Mouse (Mus musculus): ENCODE data around the gene Pip5k1c. TPM values are rescaled to one million over a fixed set of nuclear protein-coding genes. Genes with fewer than 3 reads are reported as not detected.
A peak's percentile ranks its signal among the peaks of the same experiment; 100 is the strongest.

Pip5k1c gene
- 70.4 and 93.4 TPM in 2 replicates for polyA plus RNA-seq (2012; rRNA removed)
- 53.0 and 60.4 TPM in 2 replicates for polyA plus RNA-seq (2014; fragmentation: Nextera tagmentation; extraction: Ambion mirVana)

GRCm38 (mm10) chr10:81292554-81293333 lies at the start of gene Pip5k1c:
Gene Pip5k1c, plus strand, starts transcription at chr10:81292963.
- TF ChIP-seq POLR2A (IDR thresholded peaks at IDR 0.05; ENCODE audit: borderline replicate concordance, extremely low read depth, insufficient read depth, insufficient read length): peak; percentile 73; the same call in 1 of the 2 replicates
- Histone ChIP-seq H3K27ac (replicated peaks; ENCODE audit: low read depth, low read length) (peak within 1 kb of the TSS; percentile 83), H3K27me3 (ENCODE audit: control insufficient read depth, insufficient read depth, low read length) (peaks cover 13% of the 10 kb centered on the region; the same call in 1 of the 2 replicates), H3K9me3 (ENCODE audit: control insufficient read depth, low read length) (no peaks in the 10 kb centered on the region), H3K36me3 (ENCODE audit: control insufficient read depth, insufficient read depth, low read length) (no peaks in the 10 kb centered on the region), H3K4me2 (replicated peaks; ENCODE audit: low read depth, low read length, severe bottlenecking) (peak within 1 kb of the TSS; percentile 96), H3K9ac (ENCODE audit: low read depth, low read length, severe bottlenecking) (peak within 1 kb of the TSS; percentile 77), H3K4me1 (ENCODE audit: control insufficient read depth, insufficient read depth, low read length) (peaks cover 14% of the 10 kb centered on the region), H3K4me3 (replicated peaks; ENCODE audit: low read length) (peak within 1 kb of the TSS; percentile 81)
- ATAC-seq (ENCODE audit: low FRiP score, low read depth) (peak; percentile 96), DNase-seq (ENCODE audit: low spot score) (peak; percentile 98)
- WGBS: under 1% methylated on average over 59 of the region's 80 CpGs

GRCm38 (mm10) chr10:81244146-81244545 lies 48.6 kb upstream of the Pip5k1c start:
- Histone ChIP-seq H3K9me3 (ENCODE audit: control insufficient read depth, low read length) (no peaks in the 10 kb centered on the region), H3K9ac (ENCODE audit: low read depth, low read length, severe bottlenecking) (no peak overlapping the region), H3K27ac (replicated peaks; ENCODE audit: low read depth, low read length) (no peak overlapping the region), H3K27me3 (ENCODE audit: control insufficient read depth, insufficient read depth, low read length) (peaks cover 12% of the 10 kb centered on the region), H3K4me2 (replicated peaks; ENCODE audit: low read depth, low read length, severe bottlenecking) (no peak overlapping the region), H3K4me3 (replicated peaks; ENCODE audit: low read length) (no peak overlapping the region), H3K36me3 (ENCODE audit: control insufficient read depth, insufficient read depth, low read length) (no peaks in the 10 kb centered on the region), H3K4me1 (ENCODE audit: control insufficient read depth, insufficient read depth, low read length) (no peaks in the 10 kb centered on the region)
- no peak for TF ChIP-seq POLR2A (IDR thresholded peaks at IDR 0.05; ENCODE audit: borderline replicate concordance, extremely low read depth, insufficient read depth, insufficient read length)
- 80% methylated on average over 4 of the region's 4 CpGs for WGBS
- no peak for DNase-seq (ENCODE audit: low spot score)
- no peak for ATAC-seq (ENCODE audit: low FRiP score, low read depth)

GRCm38 (mm10) chr10:81244595-81244994 lies 48.2 kb upstream of the Pip5k1c start:
- H3K9ac ChIP-seq (ENCODE audit: low read depth, low read length, severe bottlenecking): no peak overlapping the region
- no peaks in the 10 kb centered on the region for H3K9me3 ChIP-seq (ENCODE audit: control insufficient read depth, low read length)
- no peak overlapping the region for H3K4me2 ChIP-seq (replicated peaks; ENCODE audit: low read depth, low read length, severe bottlenecking)
- H3K27me3 ChIP-seq (ENCODE audit: control insufficient read depth, insufficient read depth, low read length): peaks cover 7% of the 10 kb centered on the region
- no peaks in the 10 kb centered on the region for H3K4me1 ChIP-seq (ENCODE audit: control insufficient read depth, insufficient read depth, low read length)
- no peak for TF ChIP-seq POLR2A (IDR thresholded peaks at IDR 0.05; ENCODE audit: borderline replicate concordance, extremely low read depth, insufficient read depth, insufficient read length)
- no peak overlapping the region for H3K27ac ChIP-seq (replicated peaks; ENCODE audit: low read depth, low read length)
- ATAC-seq (ENCODE audit: low FRiP score, low read depth): no peak
- H3K36me3 ChIP-seq (ENCODE audit: control insufficient read depth, insufficient read depth, low read length): no peaks in the 10 kb centered on the region
- DNase-seq (ENCODE audit: low spot score): no peak
- H3K4me3 ChIP-seq (replicated peaks; ENCODE audit: low read length): no peak overlapping the region
- WGBS: 8% methylated on average over 17 of the region's 17 CpGs

GRCm38 (mm10) chr10:81245166-81245565 lies 47.6 kb upstream of the Pip5k1c start:
- DNase-seq (ENCODE audit: low spot score) (no peak), ATAC-seq (ENCODE audit: low FRiP score, low read depth) (no peak)
- H3K27me3 ChIP-seq (ENCODE audit: control insufficient read depth, insufficient read depth, low read length): peaks cover 1% of the 10 kb centered on the region
- no peak overlapping the region for H3K9ac ChIP-seq (ENCODE audit: low read depth, low read length, severe bottlenecking)
- WGBS: 86% methylated on average over 6 of the region's 6 CpGs
- no peak overlapping the region for H3K4me2 ChIP-seq (replicated peaks; ENCODE audit: low read depth, low read length, severe bottlenecking)
- H3K9me3 ChIP-seq (ENCODE audit: control insufficient read depth, low read length): no peaks in the 10 kb centered on the region
- H3K4me1 ChIP-seq (ENCODE audit: control insufficient read depth, insufficient read depth, low read length): no peaks in the 10 kb centered on the region
- no peak for TF ChIP-seq POLR2A (IDR thresholded peaks at IDR 0.05; ENCODE audit: borderline replicate concordance, extremely low read depth, insufficient read depth, insufficient read length)
- no peak overlapping the region for H3K4me3 ChIP-seq (replicated peaks; ENCODE audit: low read length)
- no peaks in the 10 kb centered on the region for H3K36me3 ChIP-seq (ENCODE audit: control insufficient read depth, insufficient read depth, low read length)
- H3K27ac ChIP-seq (replicated peaks; ENCODE audit: low read depth, low read length): no peak overlapping the region

- Histone ChIP-seq H3K9me3 (ENCODE audit: control insufficient read depth, low read length) (no peaks in the 10 kb centered on the region), H3K4me1 (ENCODE audit: control insufficient read depth, insufficient read depth, low read length) (no peaks in the 10 kb centered on the region), H3K36me3 (ENCODE audit: control insufficient read depth, insufficient read depth, low read length) (no peaks in the 10 kb centered on the region), H3K4me2 (replicated peaks; ENCODE audit: low read depth, low read length, severe bottlenecking) (no peak overlapping the region), H3K9ac (ENCODE audit: low read depth, low read length, severe bottlenecking) (no peak overlapping the region), H3K27ac (replicated peaks; ENCODE audit: low read depth, low read length) (no peak overlapping the region), H3K4me3 (replicated peaks; ENCODE audit: low read length) (no peak overlapping the region), H3K27me3 (ENCODE audit: control insufficient read depth, insufficient read depth, low read length) (peaks cover 18% of the 10 kb centered on the region; the same call in 1 of the 2 replicates)
- TF ChIP-seq POLR2A (IDR thresholded peaks at IDR 0.05; ENCODE audit: borderline replicate concordance, extremely low read depth, insufficient read depth, insufficient read length): no peak
- ATAC-seq (ENCODE audit: low FRiP score, low read depth) (no peak), DNase-seq (ENCODE audit: low spot score) (no peak)
- 100% methylated on average over 2 of the region's 2 CpGs for WGBS
Measured at GRCm38 (mm10) chr10:81247804-81248203, 45.0 kb upstream of the Pip5k1c start.

Measured in limb, embryonic 14.5 days (tissue).